In the genomic region with DNA sequence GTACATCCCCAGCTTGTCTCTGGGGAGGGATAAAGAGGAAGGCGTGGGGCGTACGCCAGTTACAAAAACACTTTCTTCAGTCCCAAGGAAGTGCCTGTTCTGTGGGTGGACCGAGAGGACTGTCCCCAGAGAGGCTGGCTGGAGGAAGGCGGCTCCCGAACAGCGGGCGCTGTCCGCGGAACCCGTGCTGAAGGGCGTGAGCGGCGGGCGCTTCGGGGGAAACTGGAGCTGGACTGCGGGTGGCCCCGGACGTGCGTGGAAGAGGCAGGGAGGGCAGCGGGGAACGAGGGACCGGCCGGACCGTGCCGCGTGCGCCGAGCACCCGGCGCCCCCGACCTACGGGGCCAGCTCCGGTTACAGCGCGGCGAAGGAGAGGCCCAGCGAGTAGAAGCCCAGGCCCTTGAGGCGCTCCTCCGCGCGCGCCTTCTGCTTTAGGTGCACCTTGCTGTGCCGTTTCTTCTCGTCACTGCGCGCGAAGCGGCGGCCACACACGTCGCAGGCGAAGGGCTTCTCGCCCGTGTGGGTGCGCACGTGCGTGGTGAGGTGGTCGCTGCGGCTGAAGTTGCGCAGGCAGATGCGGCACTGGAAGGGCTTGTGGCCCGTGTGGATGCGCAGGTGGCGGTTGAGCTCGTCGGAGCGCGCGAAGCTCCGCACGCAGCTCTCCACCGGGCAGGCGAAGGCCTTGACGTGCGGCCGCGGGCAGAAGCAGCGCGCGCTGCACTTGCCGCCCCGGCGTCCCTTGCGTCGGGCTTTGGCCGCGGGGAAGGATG, we compare ENCODE assay signal across 8 mouse cellular contexts. TPM values are rescaled to one million over a fixed set of nuclear protein-coding genes. Genes with fewer than 3 reads are reported as not detected.
DNase-seq lines count a peak whose midpoint lies in the region; ATAC-seq lines count a peak whose summit lies in the region.

No protein-coding gene starts in this region.

- peak overlapping the region; percentile 81 for H3K4me2 ChIP-seq in embryonic facial prominence, embryonic 14.5 days (ENCODE audit: low read depth, low read length)

- no peak overlapping the region for H3K27ac ChIP-seq in embryonic facial prominence, embryonic 14.5 days (replicated peaks; ENCODE audit: low read depth, low read length)

- no peaks in the 10 kb centered on the region for H3K36me3 ChIP-seq in embryonic facial prominence, embryonic 14.5 days (ENCODE audit: control insufficient read depth, insufficient read depth, low read length)

- ATAC-seq in embryonic facial prominence, embryonic 14.5 days (ENCODE audit: low read depth), result 0 out of 2 replicates have a peak, but pooled peaks have one; percentile 34

- H3K9ac ChIP-seq in embryonic facial prominence, embryonic 14.5 days (ENCODE audit: low read depth, low read length), result no peak overlapping the region

- H3K27me3 ChIP-seq in embryonic facial prominence, embryonic 14.5 days (replicated peaks; ENCODE audit: control insufficient read depth, insufficient read depth, low read length), result peaks cover 78% of the 10 kb centered on the region

- H3K9me3 ChIP-seq in embryonic facial prominence, embryonic 14.5 days (ENCODE audit: control insufficient read depth, low read length), result no peaks in the 10 kb centered on the region

- peak overlapping the region; percentile 46 for H3K4me3 ChIP-seq in embryonic facial prominence, embryonic 14.5 days (ENCODE audit: low read depth, low read length)

- under 1% methylated on average over 27 of the region's 88 CpGs for WGBS in embryonic facial prominence, embryonic 14.5 days

- peaks cover 14% of the 10 kb centered on the region; the same call in 1 of the 2 replicates for H3K4me1 ChIP-seq in embryonic facial prominence, embryonic 14.5 days (ENCODE audit: control insufficient read depth, insufficient read depth, low read length)

- peak; percentile 35 to 51 for DNase-seq in left cerebral cortex, adult 18-20 months (ENCODE audit: low spot score in 2 of 2)
- DNase-seq in left cerebral cortex, adult 11 months (ENCODE audit: low spot score), result no peak
- DNase-seq in embryonic facial prominence, embryonic 14.5 days (ENCODE audit: low spot score), result peak; percentile 48
- peak; percentile 78 for DNase-seq in heart, postnatal 4 days
- peak; percentile 84 for DNase-seq in kidney, postnatal 4 days
- peak; percentile 8 for DNase-seq in lung, postnatal 25 days (ENCODE audit: low spot score)
- DNase-seq in retina, postnatal 1 day, result peak; percentile 61
- no peak for DNase-seq in thymus, postnatal 10 days (ENCODE audit: low spot score in 2 of 2)

RNA-seq across cellular contexts. Expression of a gene that starts 1.9 kb away (rescaled TPM):
- 10 to 100 TPM; 52.1 to 74.8 TPM for total RNA-seq in left cerebral cortex, adult 18-20 months (2021)
- polyA plus RNA-seq in embryonic facial prominence, embryonic 14.5 days (2014; fragmentation: Nextera tagmentation; extraction: Ambion mirVana), result not detected in 2 replicates
- total RNA-seq in heart, postnatal 4 days (2021), result not detected

RNA-seq across cellular contexts. Expression of a gene that starts 8.7 kb away (rescaled TPM):
- 10 to 100 TPM; 91.2 to 92.5 TPM for total RNA-seq in left cerebral cortex, adult 18-20 months (2021)
- polyA plus RNA-seq in embryonic facial prominence, embryonic 14.5 days (2014; fragmentation: Nextera tagmentation; extraction: Ambion mirVana), result 0.46 and 0.49 TPM in 2 replicates
- not detected for total RNA-seq in heart, postnatal 4 days (2021)

RNA-seq across cellular contexts. Expression of a gene that starts 59.7 kb away (rescaled TPM):
- total RNA-seq in left cerebral cortex, adult 18-20 months (2021), result 10 to 100 TPM; 20.3 to 28.0 TPM
- polyA plus RNA-seq in embryonic facial prominence, embryonic 14.5 days (2014; fragmentation: Nextera tagmentation; extraction: Ambion mirVana), result 28.0 and 29.9 TPM in 2 replicates
- total RNA-seq in heart, postnatal 4 days (2021), result 10 to 100 TPM; 25.7 to 29.2 TPM

Comparison
In these comparisons a context has a peak if more than half of its experiments do, and no peak if none do; other contexts are left out.
1. DNase-seq: peak in left cerebral cortex, adult 18-20 months (2 of 2), embryonic facial prominence, embryonic 14.5 days (single experiment), heart, postnatal 4 days (single experiment), kidney, postnatal 4 days (2 of 2), lung, postnatal 25 days (single experiment) and retina, postnatal 1 day (single experiment); none in left cerebral cortex, adult 11 months (single experiment) and thymus, postnatal 10 days (0 of 2).
2. RNA of a gene that starts 1.9 kb away (total RNA-seq): 52.1 to 74.8 TPM in left cerebral cortex, adult 18-20 months; not detected in heart, postnatal 4 days; every median in the first group is over 10 times any median in the second.
3. RNA of a gene that starts 8.7 kb away (total RNA-seq): 91.2 to 92.5 TPM in left cerebral cortex, adult 18-20 months; not detected in heart, postnatal 4 days; every median in the first group is over 10 times any median in the second.